Mouse (Mus musculus) kidney, postnatal 10 days (tissue): ENCODE data around the gene Ywhah.
"Not testable (repeated sequence)": the region's sequence is repeated elsewhere in the genome, so short reads cannot be mapped to it uniquely, and the experiment has no call there.

Experiments
- DNase-seq: peaks from one replicate; pipeline ENCODE4 v3.0.0; 2021; ENCODE audit warnings: mixed read lengths

Ywhah gene

GRCm38 (mm10) chr5:33011132-33012106, 7.2 kb upstream of the Ywhah start:
- peak; percentile 51 for DNase-seq

GRCm38 (mm10) chr5:33014096-33014495, 4.5 kb upstream of the Ywhah start:
- no peak for DNase-seq

GRCm38 (mm10) chr5:33015579-33015978, 3.0 kb upstream of the Ywhah start:
- DNase-seq, result no peak

GRCm38 (mm10) chr5:33018189-33018560, 441 bp upstream of the Ywhah start:
- no peak for DNase-seq

- no peak for DNase-seq
Measured at GRCm38 (mm10) chr5:33019426-33019821, 808 bp downstream of the Ywhah start.

- peak; percentile 24 for DNase-seq
Measured at GRCm38 (mm10) chr5:33021622-33022021, 3.0 kb downstream of the Ywhah start.

- no peak for DNase-seq
Measured at GRCm38 (mm10) chr5:33023337-33023736, 4.7 kb downstream of the Ywhah start.

GRCm38 (mm10) chr5:33024474-33024873, 5.9 kb downstream of the Ywhah start:
- DNase-seq, result no peak

GRCm38 (mm10) chr5:33028656-33029055, 10.0 kb downstream of the Ywhah start:
- DNase-seq, result no peak

GRCm38 (mm10) chr5:33030425-33031175, 12.0 kb downstream of the Ywhah start:
- no peak for DNase-seq

- DNase-seq, result no peak
Measured at GRCm38 (mm10) chr5:33032036-33032773, 13.6 kb downstream of the Ywhah start.

- peak; percentile 91 for DNase-seq
Measured at GRCm38 (mm10) chr5:33033121-33033520, 14.5 kb downstream of the Ywhah start.

- DNase-seq, result not testable (repeated sequence)
Measured at GRCm38 (mm10) chr5:33033633-33034032, 15.0 kb downstream of the Ywhah start.

GRCm38 (mm10) chr5:33034100-33034499, 15.5 kb downstream of the Ywhah start:
- peak; percentile 57 for DNase-seq

GRCm38 (mm10) chr5:33034916-33035315, 16.3 kb downstream of the Ywhah start:
- no peak for DNase-seq

- peak; percentile 1 for DNase-seq
Measured at GRCm38 (mm10) chr5:33038656-33039509, 20.3 kb downstream of the Ywhah start.

- DNase-seq, result peak; percentile 87
Measured at GRCm38 (mm10) chr5:33039510-33039911, 20.9 kb downstream of the Ywhah start.

- not testable (repeated sequence) for DNase-seq
Measured at GRCm38 (mm10) chr5:33040735-33041134, 22.1 kb downstream of the Ywhah start.

- DNase-seq, result peak; percentile 74
Measured at GRCm38 (mm10) chr5:33043397-33043796, 24.8 kb downstream of the Ywhah start.

- DNase-seq, result peak; percentile 22
Measured at GRCm38 (mm10) chr5:33044636-33045315, 26.2 kb downstream of the Ywhah start.

- DNase-seq, result peak; percentile 50
Measured at GRCm38 (mm10) chr5:33045316-33045705, 26.7 kb downstream of the Ywhah start.
